Mouse (Mus musculus): ENCODE results near the gene Tmem190.
"Not testable (repeated sequence)": the region's sequence is repeated elsewhere in the genome, so short reads cannot be mapped to it uniquely, and the experiment has no call there.

Tmem190 gene

GRCm38 (mm10) chr7:4816559-4816958 lies 33.8 kb downstream of the Tmem190 start:
- DNase-seq, result peak; percentile 34

DNA sequence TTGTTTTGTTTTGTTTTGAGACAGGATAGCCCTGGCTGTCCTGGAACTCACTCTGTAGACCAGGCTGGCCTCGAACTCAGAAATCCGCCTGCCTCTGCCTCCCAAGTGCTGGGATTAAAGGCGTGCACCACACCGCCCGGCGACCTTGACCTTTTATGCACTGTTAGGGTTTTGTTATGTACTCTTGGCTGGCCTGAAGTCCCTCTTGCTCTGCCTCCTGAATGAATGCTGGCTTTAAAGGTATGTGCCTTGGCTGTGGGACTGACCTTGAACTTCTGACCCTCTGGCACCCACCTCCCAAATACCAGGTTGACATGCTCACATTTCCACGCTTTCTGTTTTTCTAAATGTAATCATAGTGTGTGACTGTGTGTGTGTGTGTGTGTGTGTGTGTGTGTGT lies 38.2 kb downstream of the Tmem190 start:
- not testable (repeated sequence) for DNase-seq

DNA sequence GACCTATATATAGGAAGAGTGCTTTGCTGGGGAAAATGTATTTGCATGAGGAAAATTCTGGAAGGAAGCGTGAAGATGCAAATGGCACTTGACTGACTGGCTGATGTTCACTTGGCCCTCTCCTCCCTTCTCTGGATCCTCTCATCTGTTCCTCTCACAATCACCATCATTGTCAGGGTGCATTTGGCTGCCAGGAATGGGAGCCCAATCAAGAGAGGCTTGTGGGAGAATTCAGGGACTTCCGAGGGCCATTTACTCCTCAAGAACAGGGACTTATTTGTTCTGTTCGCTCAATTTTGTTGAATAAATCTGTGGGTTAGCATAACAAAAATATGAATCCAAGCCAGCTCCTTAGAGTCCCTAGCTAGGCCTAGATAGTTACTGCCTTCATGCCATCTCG lies 39.0 kb downstream of the Tmem190 start:
- no peak for DNase-seq

DNA sequence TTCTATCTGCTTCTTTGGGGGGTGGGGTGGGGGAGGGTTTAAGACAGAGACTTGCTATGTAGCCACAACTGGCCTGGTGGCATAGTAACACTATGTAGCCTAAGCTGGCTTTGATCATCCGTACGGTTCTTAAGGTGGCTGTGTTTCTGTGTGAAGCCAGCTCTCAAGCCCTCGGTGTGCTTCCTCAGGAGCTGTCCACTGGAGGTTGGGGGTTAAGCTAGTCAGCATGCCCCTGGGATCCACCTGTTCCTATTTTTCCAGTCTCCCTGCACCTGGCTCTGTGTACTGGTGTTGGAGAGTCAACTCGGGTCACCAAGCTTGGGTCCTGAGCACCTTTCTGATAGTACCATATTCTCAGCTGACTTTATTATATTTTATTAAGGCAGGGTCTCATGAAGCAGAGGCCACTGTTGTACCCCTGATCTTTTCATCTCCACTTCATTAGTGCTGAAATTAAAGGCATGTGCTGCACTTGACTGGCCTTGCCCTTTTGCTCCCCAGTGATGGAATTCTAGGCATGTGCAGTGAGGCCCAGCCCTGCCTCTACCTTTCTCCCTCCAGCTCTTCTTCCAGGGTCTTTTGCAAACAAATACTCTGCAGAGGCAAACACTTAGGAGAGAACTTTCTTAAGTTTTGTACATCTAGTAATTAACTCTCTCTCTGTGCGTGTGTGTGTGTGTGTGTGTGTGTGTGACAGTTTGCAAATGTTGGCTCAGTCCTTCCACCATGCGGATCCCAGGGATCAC lies 39.6 kb downstream of the Tmem190 start:
- DNase-seq, result no peak

DNA sequence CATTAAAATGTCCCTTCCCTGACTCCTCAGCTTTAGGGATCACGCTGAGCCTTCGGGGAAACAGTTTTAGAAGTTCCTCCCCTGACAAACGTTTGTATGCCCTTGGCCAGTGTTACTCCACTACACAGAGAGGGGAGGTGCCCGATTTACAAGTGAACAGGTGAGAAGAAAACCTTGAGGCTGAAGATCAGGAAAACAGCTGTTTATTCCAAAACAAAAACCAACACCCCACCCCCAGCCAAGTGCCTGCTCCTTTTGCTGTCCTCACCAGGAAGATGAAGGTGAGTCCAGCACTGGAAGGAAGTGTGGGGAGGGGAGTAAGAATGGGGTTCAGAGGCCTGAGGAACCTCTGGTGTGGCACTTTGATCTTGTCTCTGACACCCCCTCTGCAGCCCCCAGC lies 42.6 kb downstream of the Tmem190 start:
- DNase-seq, result no peak

DNA sequence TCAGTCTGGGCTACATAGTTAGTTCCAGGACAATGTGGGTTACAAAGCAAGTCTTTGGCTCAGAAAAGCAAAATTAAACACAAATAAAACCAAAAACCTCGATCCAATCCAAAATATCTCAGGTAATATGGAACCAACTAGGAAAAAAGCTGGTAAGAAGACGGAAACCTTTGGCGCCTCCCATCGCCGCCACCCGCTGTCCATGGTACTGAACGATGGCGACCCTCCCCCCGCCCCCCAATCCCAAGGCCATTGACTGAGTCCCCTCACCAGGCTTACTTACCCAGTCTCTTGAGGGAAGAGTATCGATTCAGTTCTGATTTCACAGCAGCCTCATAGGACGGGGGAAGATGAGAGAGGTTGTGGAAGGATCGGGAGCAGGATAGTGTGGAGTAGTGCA lies 47.7 kb downstream of the Tmem190 start:
- DNase-seq, result no peak
